Mouse (Mus musculus) olfactory bulb, adult 2 months (tissue): Measurements from ENCODE around the gene Dtx1.

Experiments used
- CTCF ChIP-seq: fragments of 200-500 bp; IDR thresholded peaks from 2 replicates; pipeline ENCODE4 v1.5.1; 2012; ENCODE audit warnings: low read depth, mild to moderate bottlenecking, low read length, moderate library complexity; ENCODE audit not compliant: insufficient read depth
- POLR2A ChIP-seq: fragments of 200-500 bp; IDR thresholded peaks from 2 replicates; pipeline ENCODE4 v1.6.1; 2012; ENCODE audit warnings: mild to moderate bottlenecking, low read depth, low read length, moderate library complexity; ENCODE audit not compliant: insufficient read depth

- TF ChIP-seq CTCF (peak; percentile 85), POLR2A (no peak)
Measured at GRCm38 (mm10) chr5:120714314-120714713, 2.6 kb upstream of the Dtx1 start.
